Mouse (Mus musculus) heart, postnatal 0 days (tissue): ENCODE measurements around the gene Alkbh1.

ENCODE experiments used
- CTCF ChIP-seq: IDR thresholded peaks from 2 replicates; pipeline ENCODE4 v1.5.1; 2016; ENCODE audit warnings: antibody characterized with exemption, control low read depth, low read depth
- EP300 ChIP-seq: IDR thresholded peaks from 2 replicates; pipeline ENCODE4 v1.6.1; 2016; ENCODE audit warnings: antibody characterized with exemption, low read depth

DNA sequence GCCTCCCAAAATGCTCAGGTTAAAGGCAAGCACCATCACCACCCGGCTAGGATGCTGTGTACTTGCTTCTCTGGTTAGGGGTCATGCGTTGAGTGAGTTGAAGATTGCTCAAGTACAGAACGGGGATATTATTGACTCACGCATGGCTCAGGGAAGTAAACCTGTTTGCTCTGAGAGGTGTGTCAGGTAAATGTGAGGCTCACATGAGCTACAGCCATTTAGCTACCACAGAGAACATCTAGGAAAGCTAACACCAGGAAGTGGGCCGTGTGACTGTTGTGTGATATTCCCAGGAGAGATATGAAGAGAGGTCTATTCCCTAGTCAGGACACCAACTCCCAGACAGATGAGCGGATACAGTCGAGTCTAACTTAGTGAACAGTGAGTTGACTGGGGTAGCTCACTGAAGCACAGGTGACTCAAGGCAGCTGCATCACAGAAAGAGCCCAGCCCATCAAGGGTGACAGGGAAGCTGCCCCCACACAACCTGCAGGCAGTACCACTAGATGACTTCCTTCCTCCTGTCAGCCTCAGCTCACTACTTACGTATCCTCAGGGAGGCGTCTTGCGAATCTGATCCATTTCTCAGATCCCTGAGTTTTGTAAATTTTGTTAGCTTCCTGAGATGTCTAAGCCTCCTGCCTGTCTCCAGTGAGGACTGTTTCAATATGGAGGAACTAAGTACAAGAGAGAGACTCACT, 44.5 kb downstream of the Alkbh1 start:
- TF ChIP-seq EP300 (no peak), CTCF (no peak)
